Mouse (Mus musculus) stomach, postnatal 0 days (tissue): ENCODE data around the gene Ccdc117.
"Not testable (repeated sequence)": the region's sequence is repeated elsewhere in the genome, so short reads cannot be mapped to it uniquely, and the experiment has no call there.

Source experiments
- CTCF ChIP-seq: IDR thresholded peaks from 2 replicates; pipeline ENCODE4 v1.5.1; 2016; ENCODE audit warnings: antibody characterized with exemption, low read depth, mild to moderate bottlenecking, moderate library complexity
- EP300 ChIP-seq: optimal IDR thresholded peaks from 2 replicates; pipeline ENCODE3; 2016; ENCODE audit warnings: antibody characterized with exemption

- not testable (repeated sequence) for TF ChIP-seq CTCF, EP300
Observed at GRCm38 (mm10) chr11:5510686-5511085, 31.3 kb downstream of the Ccdc117 start.
